Mouse (Mus musculus) hematopoietic stem cell, adult 5-6 weeks (primary cell): ENCODE measurements around the gene Eif5b. TPM values are rescaled to one million over a fixed set of nuclear protein-coding genes. Genes with fewer than 3 reads are reported as not detected.
"Not testable (repeated sequence)": the region's sequence is repeated elsewhere in the genome, so short reads cannot be mapped to it uniquely, and the experiment has no call there.

Source experiments
- ATAC-seq, 2 experiments: fragments of 125-278 bp in 1 of 2; replicated peaks in 1 of 2; 2 replicates each; pipeline ENCODE4 v1.8.0; 2016 to 2017; ENCODE audit warnings: inconsistent platforms in 2 of 2, mild to moderate bottlenecking in 2 of 2, moderate number of reproducible peaks in 2 of 2, low read depth in 1 of 2, moderate TSS enrichment in 1 of 2; ENCODE audit not compliant: low FRiP score in 2 of 2, poor library complexity in 2 of 2, severe bottlenecking in 2 of 2, insufficient read depth in 1 of 2, low TSS enrichment in 1 of 2
- total RNA-seq: library from RNA; stranded (forward); fragments of 172-1452, 232-1000 nt; gene quantifications from 2 replicates; pipeline ENCODE4 v1.2.3, GENCODE M21; 2017

The Eif5b gene
- 36.4 and 37.5 TPM in 2 replicates for total RNA-seq

GRCm38 (mm10) chr1:37997867-37998266 is at the start of gene Eif5b, which contains the start of gene Txndc9:
Gene Eif5b (plus strand): TSS chr1:37998010.
Gene Txndc9 (minus strand): TSS chr1:37997893.
- ATAC-seq: peak; percentile 69 to 74

GRCm38 (mm10) chr1:37948906-37949305 is 48.9 kb upstream of the Eif5b start:
- ATAC-seq: no peak

DNA sequence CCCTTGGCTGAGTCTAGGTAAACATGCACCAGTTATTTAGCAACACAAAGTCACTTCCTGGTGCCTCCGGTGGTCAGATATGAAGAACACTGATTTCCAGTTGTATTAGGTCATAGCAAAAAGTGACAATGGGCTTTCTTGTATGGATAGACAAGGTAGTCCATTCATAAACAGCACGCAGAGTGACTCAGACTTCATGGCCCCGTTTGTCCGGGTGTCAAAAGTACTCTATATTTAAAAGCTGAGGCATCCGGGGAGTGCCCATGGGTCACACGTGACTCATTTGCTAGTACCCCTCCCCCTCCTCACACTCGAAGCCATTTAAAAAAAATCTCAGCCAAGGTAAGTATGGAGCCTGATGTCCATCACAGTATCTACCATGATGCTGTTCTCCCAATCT is 43.0 kb upstream of the Eif5b start:
- ATAC-seq: no peak

- ATAC-seq: no peak
These were observed 42.6 kb upstream of the Eif5b start for GRCm38 (mm10) chr1:37955251-37955650.

GRCm38 (mm10) chr1:37956690-37957431 is 40.9 kb upstream of the Eif5b start:
- ATAC-seq: 0 out of 4 replicates have a peak, but pooled peaks of 1 of the 2 experiments have one; percentile 32

DNA sequence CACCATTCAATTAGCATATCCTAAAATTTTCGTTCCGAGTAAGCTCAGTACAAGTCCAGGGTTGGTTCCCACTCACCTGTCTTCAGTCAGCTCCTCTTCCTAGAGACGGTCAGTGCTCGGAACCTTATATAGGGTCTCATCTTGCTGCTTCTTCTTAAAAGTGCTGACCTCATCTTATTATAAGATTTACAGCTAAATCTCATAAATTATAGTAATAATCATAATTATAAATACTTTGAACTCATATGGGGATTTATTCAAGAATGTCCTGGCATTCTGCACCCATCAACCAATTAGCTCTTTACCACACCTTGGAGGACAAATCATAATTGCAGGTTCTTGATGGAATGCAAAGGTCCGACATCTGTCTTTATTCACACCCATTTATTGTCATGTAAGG is 40.2 kb upstream of the Eif5b start, which contains the start of gene Lyg1:
Lyg1 (minus strand) TSS at position 101 of the 400 bp plus-strand sequence.
- ATAC-seq: no peak

DNA sequence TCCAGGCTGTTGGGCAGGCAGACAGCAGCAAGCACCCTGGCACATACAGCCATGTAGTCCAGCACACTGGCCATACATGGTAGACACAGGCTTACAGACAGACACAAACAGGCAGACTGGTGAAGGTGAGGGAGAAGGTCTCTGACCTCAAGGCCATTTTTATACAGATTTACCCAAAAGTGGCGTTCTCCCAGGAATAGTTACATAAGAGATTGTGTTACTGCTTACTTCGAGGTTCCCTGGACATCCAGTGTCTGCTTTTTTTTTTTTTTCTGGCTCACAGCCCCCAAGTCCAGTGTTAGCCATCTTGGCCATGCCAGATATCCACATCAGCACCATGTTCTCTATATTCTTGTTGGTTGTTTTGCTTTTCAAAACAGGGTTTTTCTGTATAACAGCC is 39.3 kb upstream of the Eif5b start:
- ATAC-seq: no peak

DNA sequence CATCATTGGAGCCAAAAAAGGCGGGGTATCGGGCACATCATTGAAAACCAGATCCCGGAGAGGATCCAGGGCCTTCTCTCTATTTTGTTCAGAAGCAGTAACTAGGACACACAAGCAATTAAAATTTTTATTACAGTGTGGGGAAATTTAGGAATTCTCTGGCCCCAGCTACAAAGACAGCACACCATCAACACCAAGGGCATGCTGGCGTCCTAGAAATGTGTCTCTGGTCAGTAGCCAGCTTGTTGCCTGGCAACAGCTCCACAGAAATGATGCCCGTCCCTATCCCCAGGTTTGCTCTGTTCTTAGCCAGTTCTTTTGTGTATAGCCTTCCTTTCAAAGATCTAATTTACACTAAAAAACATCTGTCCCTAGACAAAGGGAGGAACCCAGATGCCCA is 38.3 kb upstream of the Eif5b start:
- ATAC-seq: no peak

DNA sequence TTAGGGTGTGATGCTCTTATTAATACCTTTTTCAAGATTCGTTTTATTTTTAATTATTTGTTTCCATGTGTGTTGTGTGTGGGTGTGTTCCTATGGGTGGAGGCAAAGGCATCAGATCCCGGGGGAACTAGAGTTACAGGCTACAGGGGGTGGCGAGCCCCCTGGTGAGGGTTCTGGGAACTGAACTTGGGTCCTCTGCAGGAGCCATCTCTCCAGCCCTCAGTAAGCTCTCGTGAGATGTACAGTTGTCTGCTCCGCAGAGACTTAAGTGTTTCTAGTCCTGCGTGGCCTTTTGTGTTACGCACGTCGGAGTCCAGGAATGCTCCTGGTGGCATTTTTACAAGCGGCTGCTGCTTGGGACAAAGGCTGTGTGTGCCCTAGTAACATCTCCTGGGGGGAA is 32.2 kb upstream of the Eif5b start:
- ATAC-seq: no peak

GRCm38 (mm10) chr1:37968746-37969145 is 29.1 kb upstream of the Eif5b start:
- ATAC-seq: no peak

GRCm38 (mm10) chr1:37971520-37971919 is 26.3 kb upstream of the Eif5b start:
- no peak for ATAC-seq

DNA sequence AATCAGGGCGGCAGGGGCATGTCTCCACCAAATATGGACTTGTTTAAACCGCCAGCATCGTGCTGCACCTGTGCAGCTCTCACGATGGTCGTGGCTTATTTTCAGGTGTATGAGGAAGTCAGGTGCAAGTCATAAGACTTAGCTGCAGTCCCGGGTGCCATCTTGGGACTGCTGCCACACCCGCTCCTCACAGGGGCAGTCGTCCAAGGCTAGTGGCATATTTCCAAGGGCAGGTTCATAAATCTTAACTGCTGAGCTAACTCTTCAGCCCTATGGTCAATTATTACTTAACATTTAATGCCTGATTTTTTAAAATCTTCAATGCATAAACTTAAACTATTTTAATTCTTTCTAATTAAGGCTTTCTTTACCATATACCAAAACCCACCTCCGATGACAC is 21.1 kb upstream of the Eif5b start:
- ATAC-seq: not testable (repeated sequence)

GRCm38 (mm10) chr1:37977303-37977702 is 20.5 kb upstream of the Eif5b start:
- no peak for ATAC-seq

DNA sequence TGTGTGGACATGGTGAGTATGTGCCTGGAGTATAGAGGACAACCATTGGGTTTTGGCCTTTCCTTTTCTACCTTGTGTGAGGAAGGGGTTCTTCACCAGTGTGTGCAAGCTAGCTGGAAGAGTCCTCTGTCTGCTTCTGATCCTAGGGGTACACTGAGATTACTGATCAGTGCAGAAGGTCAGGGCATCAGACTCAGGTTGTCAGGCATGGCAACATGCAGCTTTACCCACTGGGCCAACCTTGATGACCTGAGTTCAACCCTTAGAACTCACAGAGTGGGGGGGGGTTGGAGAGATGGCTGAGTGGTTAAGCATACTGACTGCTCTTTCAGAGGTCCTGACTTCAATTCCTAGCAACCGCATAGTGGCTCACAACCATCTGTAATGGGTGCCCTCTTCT is 13.5 kb upstream of the Eif5b start:
- ATAC-seq: no peak

GRCm38 (mm10) chr1:37985764-37986323 is 12.0 kb upstream of the Eif5b start:
- peak in 1 of 2 experiments; percentile 37; a peak in 1 of 4 replicates for ATAC-seq

DNA sequence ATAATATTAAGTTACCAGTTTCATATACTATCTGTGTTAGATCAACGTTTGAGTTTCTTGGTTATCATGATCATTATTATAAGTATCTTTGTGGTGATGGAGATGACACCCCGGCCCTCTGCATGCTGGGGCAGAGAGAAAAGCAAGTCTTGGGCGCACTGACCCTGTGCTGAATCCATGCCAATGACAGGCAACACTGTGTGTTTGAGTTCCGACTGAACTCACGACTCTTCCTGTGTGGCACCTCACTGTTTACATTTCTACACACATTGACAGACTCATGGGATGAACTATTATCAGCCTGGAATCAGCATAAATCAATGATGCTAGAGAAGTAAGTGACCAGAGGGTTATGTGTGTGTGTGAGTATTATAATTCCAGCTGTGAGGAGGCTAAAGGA is 10.0 kb upstream of the Eif5b start:
- ATAC-seq: no peak

- ATAC-seq: no peak
These were observed 1.6 kb upstream of the Eif5b start for GRCm38 (mm10) chr1:37996226-37996625.

- peak; percentile 94 to 96 for ATAC-seq
These were observed 829 bp upstream of the Eif5b start for GRCm38 (mm10) chr1:37996877-37997484.
